Mouse (Mus musculus): Measurements from ENCODE around the gene Tns1.

DNA sequence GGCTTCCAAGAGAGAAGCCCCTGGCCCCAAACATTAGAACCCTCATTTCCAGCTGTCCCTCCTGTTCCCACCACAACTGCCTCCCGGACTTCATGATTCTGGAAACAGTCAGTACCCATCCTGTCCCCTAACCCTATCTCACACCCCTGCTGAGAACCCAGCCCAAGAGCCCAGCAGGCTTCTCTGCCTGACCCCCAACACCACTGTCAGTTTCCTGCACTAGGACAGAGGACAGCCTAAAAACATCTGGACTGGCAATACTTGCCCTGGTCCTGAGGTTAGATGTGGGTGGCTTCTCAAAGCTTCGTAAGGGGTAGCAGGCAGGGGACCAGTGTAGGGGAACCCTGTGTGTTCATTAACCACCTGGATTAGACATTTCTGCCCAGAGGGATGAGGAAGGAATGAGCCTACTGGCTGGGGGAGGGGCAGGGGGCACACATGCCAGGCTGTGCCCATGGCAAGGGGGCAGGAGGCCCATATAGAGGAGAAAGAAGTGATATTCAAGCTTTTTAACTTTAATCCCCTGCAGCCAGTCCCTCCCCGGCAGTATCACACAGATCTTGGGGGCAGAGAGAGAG, 88.2 kb downstream of the Tns1 start:
- TF ChIP-seq EP300 (IDR thresholded peaks at IDR 0.05; ENCODE audit: insufficient read depth, low read depth, low read length), result no peak
- no peak for TF ChIP-seq CTCF (IDR thresholded peaks at IDR 0.05; ENCODE audit: low read depth, low read length)
- no peak for TF ChIP-seq POLR2A (IDR thresholded peaks at IDR 0.05; ENCODE audit: insufficient read depth, low read length)

All from ES-Bruce4 (cell line).